Mouse (Mus musculus): ENCODE results near the gene Ppp1r3a. TPM values are rescaled to one million over a fixed set of nuclear protein-coding genes. Genes with fewer than 3 reads are reported as not detected.
"Not testable (repeated sequence)": the region's sequence is repeated elsewhere in the genome, so short reads cannot be mapped to it uniquely, and the experiment has no call there.

The Ppp1r3a gene
- polyA plus RNA-seq, 1 experiment: 0.02 TPM

DNA sequence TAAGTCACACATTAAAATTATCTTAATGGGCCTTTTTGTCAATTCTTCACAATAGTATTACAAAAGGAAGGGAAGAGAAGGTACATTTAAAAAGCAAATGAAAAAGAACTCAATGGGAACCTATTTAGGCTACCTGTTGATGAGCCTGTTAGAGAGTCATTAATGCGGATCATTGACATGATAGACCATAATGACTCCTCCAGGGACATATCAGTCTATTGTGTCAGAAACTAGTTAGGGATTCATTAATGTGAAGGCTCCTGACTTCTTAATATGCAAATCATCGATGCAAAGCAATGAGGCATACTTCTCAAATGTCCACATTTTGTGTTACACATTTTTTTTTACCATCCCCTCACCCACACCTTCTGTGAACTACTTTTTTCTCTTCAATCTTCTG, 19.1 kb downstream of the Ppp1r3a start:
- TF ChIP-seq CTCF (IDR thresholded peaks at IDR 0.05; ENCODE audit: borderline replicate concordance, insufficient read depth, low read depth, low read length) (no peak), POLR2A (IDR thresholded peaks at IDR 0.05; ENCODE audit: borderline replicate concordance, insufficient read depth, low read length) (no peak)
- no peak overlapping the region for H3K27ac ChIP-seq (ENCODE audit: insufficient read depth, low read length)
- no peak for DNase-seq
- H3K4me3 ChIP-seq (replicated peaks; ENCODE audit: insufficient read depth, low read depth, low read length): no peak overlapping the region
- H3K4me1 ChIP-seq (ENCODE audit: control insufficient read depth, insufficient read depth, low read length): no peaks in the 10 kb centered on the region
- whole genome bisulfite sequencing: 83% methylated on average over 2 of the region's 2 CpGs
- H3K27me3 ChIP-seq (ENCODE audit: control insufficient read depth, insufficient read depth, low read length): no peaks in the 10 kb centered on the region

DNA sequence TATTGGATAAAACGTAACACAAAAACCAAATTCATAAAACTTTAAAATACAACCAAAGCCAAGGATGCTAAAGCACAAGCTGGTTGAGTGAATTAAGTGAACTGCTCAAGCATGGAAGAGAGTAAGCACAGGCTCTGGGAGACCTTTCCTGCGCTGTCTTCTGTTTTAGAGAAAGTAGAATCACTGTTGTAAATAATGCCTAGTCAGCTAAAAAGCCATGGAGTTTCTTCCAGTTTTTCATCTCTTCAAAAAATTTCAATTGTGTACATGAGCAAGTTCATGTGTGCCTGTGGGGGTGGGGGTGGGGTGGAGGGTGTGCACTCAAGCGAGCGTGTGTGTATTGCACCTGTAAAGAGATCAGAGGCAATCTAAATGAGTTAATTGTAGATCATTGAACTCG, 24.1 kb downstream of the Ppp1r3a start:
- H3K4me3 ChIP-seq (replicated peaks; ENCODE audit: insufficient read depth, low read depth, low read length): no peak overlapping the region
- H3K27me3 ChIP-seq (ENCODE audit: control insufficient read depth, insufficient read depth, low read length): no peaks in the 10 kb centered on the region
- no peaks in the 10 kb centered on the region for H3K4me1 ChIP-seq (ENCODE audit: control insufficient read depth, insufficient read depth, low read length)
- no peak overlapping the region for H3K27ac ChIP-seq (ENCODE audit: insufficient read depth, low read length)
- no peak for DNase-seq
- TF ChIP-seq POLR2A (IDR thresholded peaks at IDR 0.05; ENCODE audit: borderline replicate concordance, insufficient read depth, low read length): no peak
- 79% methylated on average over 5 of the region's 5 CpGs for WGBS

DNA sequence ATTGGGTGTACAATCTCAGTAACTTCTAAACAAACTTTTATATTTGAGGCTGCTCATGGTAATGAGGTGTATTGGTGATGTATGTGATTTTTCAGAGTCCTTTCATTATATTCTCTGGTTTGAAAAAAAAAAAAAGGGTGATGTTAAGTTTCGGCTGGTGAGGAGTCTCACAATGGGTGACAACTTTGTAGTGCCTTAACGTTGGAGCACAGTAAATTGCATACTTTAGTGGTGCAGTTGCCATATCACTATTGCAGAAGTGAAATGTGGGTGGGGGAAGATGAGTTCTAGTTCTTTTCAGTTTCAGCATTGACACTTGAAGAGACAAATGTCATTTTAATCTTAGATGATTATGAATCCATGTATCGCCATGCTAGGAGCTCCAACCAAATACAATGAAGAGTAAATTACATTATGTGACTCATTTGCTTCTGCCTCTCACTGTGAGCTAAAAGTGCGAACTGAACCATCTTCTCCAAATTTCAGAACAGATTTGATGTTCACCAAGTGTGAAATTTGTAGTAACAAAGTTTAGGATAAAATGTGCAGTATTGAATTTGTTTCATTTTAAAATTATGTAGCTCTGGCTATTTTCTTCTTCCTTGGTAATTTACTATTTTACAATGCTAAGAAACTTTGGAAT, 34.2 kb downstream of the Ppp1r3a start:
- Histone ChIP-seq H3K27ac (ENCODE audit: insufficient read depth, low read length) (no peak overlapping the region), H3K27me3 (ENCODE audit: control insufficient read depth, insufficient read depth, low read length) (no peaks in the 10 kb centered on the region), H3K4me3 (replicated peaks; ENCODE audit: insufficient read depth, low read depth, low read length) (no peak overlapping the region), H3K4me1 (ENCODE audit: control insufficient read depth, insufficient read depth, low read length) (no peaks in the 10 kb centered on the region)
- TF ChIP-seq CTCF (IDR thresholded peaks at IDR 0.05; ENCODE audit: borderline replicate concordance, insufficient read depth, low read depth, low read length): no peak
- no peak for TF ChIP-seq POLR2A (IDR thresholded peaks at IDR 0.05; ENCODE audit: borderline replicate concordance, insufficient read depth, low read length)
- 43% methylated on average over 4 of the region's 4 CpGs for WGBS
- no peak for DNase-seq

DNA sequence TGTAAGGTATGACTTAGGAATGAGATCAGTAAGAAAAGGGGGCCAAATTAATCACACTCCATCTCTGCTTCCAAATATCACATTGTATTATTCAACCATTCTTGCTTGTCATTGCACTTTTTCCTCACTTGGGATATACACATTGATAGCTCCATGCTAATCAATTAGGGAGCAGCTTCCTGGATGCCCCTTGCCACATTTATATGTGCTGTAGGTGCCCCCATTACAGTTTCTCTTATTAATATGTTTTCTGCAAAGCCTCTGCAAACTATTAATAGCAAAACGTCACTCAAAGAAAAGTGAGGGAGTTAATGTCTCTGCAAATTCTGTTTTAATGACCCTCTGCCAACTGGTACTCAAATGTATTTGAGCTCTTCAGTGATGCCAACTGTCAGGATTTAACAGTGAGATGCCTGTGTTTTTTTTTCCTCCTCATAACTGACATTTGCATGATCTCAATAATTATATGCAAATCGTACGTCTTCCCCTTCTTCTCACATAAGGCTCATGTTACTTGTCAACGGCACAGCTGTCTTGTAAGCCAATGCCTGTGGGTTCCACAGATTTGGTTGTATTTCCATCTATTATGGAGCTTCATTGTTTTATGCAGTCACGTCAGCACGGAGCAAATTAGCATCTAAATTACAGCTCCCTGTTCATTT, 34.8 kb downstream of the Ppp1r3a start:
- Histone ChIP-seq H3K4me1 (ENCODE audit: control insufficient read depth, insufficient read depth, low read length) (no peaks in the 10 kb centered on the region), H3K27ac (ENCODE audit: insufficient read depth, low read length) (no peak overlapping the region), H3K4me3 (replicated peaks; ENCODE audit: insufficient read depth, low read depth, low read length) (no peak overlapping the region), H3K27me3 (ENCODE audit: control insufficient read depth, insufficient read depth, low read length) (no peaks in the 10 kb centered on the region)
- 5% methylated on average over 6 of the region's 6 CpGs for WGBS
- no peak for DNase-seq
- TF ChIP-seq POLR2A (IDR thresholded peaks at IDR 0.05; ENCODE audit: borderline replicate concordance, insufficient read depth, low read length) (no peak), CTCF (IDR thresholded peaks at IDR 0.05; ENCODE audit: borderline replicate concordance, insufficient read depth, low read depth, low read length) (no peak)

DNA sequence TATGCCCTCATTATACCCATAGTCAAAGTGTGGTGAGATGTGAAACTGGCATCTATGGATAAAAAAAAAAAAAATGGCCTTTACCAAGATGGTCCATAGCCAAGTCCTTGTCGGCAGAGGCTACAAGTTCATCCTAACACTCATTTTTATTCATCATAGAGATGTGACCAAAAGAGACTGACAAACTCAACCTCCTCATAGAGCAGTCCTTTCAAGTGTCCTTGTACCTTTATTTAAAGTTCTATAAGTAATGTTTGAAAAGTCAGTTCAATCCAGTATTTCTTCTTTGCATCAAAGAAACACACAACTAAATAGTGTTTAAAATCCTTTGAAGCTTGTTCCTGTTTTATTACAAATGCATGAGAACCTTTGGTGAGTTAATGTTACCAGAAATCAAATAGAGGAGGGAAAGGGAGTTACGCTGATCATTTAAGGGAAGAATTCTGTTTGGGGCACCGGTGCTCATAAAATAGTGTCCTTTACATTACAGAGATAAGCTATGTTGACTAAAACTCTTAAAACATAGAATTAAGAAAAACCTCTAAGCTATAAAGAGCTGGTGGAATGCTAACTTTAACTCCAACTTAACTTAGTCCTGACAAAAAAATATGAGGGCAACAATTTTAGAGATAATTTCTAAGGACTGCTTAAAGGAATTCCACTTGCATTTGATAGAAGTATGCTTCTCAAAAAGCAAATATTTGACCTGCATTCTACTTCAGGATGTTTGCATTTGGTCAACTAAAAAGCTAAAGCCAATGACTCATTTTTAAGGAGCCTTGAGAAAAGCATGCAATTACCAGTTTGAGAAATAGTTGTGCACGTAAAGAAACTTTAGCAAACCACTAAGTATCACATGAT, 39.7 kb downstream of the Ppp1r3a start:
- DNase-seq: no peak
- WGBS: 84% methylated on average over 4 of the region's 4 CpGs
- Histone ChIP-seq H3K27me3 (ENCODE audit: control insufficient read depth, insufficient read depth, low read length) (no peaks in the 10 kb centered on the region), H3K4me1 (ENCODE audit: control insufficient read depth, insufficient read depth, low read length) (no peaks in the 10 kb centered on the region), H3K4me3 (replicated peaks; ENCODE audit: insufficient read depth, low read depth, low read length) (no peak overlapping the region), H3K27ac (ENCODE audit: insufficient read depth, low read length) (no peak overlapping the region)
- TF ChIP-seq CTCF (IDR thresholded peaks at IDR 0.05; ENCODE audit: borderline replicate concordance, insufficient read depth, low read depth, low read length) (no peak), POLR2A (IDR thresholded peaks at IDR 0.05; ENCODE audit: borderline replicate concordance, insufficient read depth, low read length) (no peak)

DNA sequence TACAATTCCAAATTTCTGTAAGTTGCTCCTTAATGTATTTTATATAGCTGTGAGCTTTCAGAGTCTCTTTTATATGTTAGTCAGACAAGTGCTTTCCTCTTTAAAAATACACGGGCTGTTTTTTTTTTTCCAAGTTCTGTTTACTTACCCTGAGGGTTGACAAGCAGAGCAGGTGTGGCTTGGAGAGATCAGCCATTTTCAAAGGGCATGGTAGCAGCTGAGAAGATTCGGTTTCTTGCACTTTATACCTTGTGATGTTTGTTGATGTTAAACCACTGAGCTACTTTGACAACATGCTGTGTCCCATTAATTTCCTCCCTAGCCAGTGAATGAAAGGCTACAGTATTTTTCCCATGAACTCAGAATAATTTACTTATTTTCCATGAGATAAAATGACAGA, 42.9 kb downstream of the Ppp1r3a start:
- 62% methylated on average over 2 of the region's 2 CpGs for WGBS
- H3K27me3 ChIP-seq (ENCODE audit: control insufficient read depth, insufficient read depth, low read length): no peaks in the 10 kb centered on the region
- no peaks in the 10 kb centered on the region for H3K4me1 ChIP-seq (ENCODE audit: control insufficient read depth, insufficient read depth, low read length)
- H3K4me3 ChIP-seq (replicated peaks; ENCODE audit: insufficient read depth, low read depth, low read length): no peak overlapping the region
- no peak overlapping the region for H3K27ac ChIP-seq (ENCODE audit: insufficient read depth, low read length)
- TF ChIP-seq CTCF (IDR thresholded peaks at IDR 0.05; ENCODE audit: borderline replicate concordance, insufficient read depth, low read depth, low read length) (no peak), POLR2A (IDR thresholded peaks at IDR 0.05; ENCODE audit: borderline replicate concordance, insufficient read depth, low read length) (no peak)
- DNase-seq: no peak

DNA sequence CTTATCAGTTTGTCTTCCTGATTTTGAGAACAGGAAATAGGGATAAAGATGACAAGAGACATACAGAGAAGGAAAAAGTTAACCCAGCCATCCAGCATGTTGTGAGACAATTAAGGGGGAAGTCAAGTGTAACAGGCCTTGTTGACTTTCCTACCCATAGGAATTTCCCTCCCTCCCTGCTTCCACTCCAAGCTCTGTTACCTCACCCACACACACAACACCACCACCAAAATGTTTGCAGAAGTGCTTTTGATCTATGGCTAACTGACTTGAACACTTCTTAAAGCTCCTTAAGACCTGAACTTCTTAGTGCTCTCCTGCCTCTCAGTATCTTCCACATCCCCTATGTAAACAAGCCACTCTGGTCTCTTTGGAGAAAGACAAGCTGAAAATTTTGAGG, 55.0 kb downstream of the Ppp1r3a start:
- Histone ChIP-seq H3K4me3 (replicated peaks; ENCODE audit: insufficient read depth, low read depth, low read length) (no peak overlapping the region), H3K27me3 (ENCODE audit: control insufficient read depth, insufficient read depth, low read length) (no peaks in the 10 kb centered on the region), H3K4me1 (ENCODE audit: control insufficient read depth, insufficient read depth, low read length) (no peaks in the 10 kb centered on the region), H3K27ac (ENCODE audit: insufficient read depth, low read length) (no peak overlapping the region)
- TF ChIP-seq POLR2A (IDR thresholded peaks at IDR 0.05; ENCODE audit: borderline replicate concordance, insufficient read depth, low read length) (no peak), CTCF (IDR thresholded peaks at IDR 0.05; ENCODE audit: borderline replicate concordance, insufficient read depth, low read depth, low read length) (no peak)
- no peak for DNase-seq

DNA sequence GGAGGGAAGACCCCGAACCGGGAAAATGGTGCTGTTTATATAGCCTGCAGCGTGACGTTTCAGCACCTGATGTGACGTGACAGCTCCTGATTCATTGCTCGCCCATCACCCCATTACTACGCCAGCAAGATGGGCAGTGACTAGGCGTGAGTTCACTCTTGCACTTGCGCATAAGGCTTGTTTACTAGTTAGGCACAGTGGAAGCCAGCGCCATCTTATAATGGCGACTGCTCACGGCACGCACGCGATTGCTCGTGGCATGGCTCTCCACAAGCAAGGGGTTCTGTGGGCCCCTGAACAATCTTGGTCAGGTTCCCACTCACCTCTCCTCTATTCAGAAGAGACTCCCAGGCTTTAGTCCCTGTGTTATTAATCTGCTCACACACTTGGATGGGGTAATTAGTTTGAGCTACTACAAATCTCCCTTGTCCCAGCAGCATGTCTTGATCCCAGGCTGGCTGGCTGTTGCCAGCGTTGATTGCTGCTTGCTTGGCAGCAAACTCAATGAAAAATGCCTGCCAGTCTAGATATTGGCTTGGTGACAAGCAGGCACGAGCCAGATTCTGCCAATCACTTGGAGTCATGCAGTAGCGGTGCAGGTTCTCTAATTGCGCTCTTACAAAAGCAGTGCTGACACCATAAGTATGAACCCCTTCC, 75.7 kb downstream of the Ppp1r3a start:
- not testable (repeated sequence) for H3K4me3 ChIP-seq (replicated peaks; ENCODE audit: insufficient read depth, low read depth, low read length); H3K27ac ChIP-seq (ENCODE audit: insufficient read depth, low read length); H3K4me1 ChIP-seq (ENCODE audit: control insufficient read depth, insufficient read depth, low read length); DNase-seq; H3K27me3 ChIP-seq (ENCODE audit: control insufficient read depth, insufficient read depth, low read length)
- WGBS: 25% methylated on average over 20 of the region's 20 CpGs

DNA sequence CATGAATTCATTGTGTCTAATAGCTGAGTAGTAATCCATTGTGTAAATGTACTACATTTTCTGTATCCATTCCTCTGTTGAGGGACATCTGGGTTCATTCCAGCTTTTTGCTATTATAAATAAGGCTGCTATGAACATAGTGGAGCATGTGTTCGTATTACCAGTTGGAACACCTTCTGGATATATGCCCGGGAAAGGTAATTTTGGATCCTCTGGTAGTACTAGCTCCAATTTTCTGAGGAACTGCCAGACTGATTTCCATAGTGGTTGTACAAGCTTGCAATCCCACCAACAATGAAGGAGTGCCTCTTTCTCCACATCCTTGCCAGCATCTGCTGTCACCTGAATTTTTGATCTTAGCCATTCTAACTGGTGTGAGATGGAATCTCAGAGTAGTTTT, 86.1 kb downstream of the Ppp1r3a start:
- not testable (repeated sequence) for H3K4me1 ChIP-seq (ENCODE audit: control insufficient read depth, insufficient read depth, low read length); DNase-seq; H3K4me3 ChIP-seq (replicated peaks; ENCODE audit: insufficient read depth, low read depth, low read length); H3K27me3 ChIP-seq (ENCODE audit: control insufficient read depth, insufficient read depth, low read length); H3K27ac ChIP-seq (ENCODE audit: insufficient read depth, low read length)
- WGBS: 46% methylated on average over 2 of the region's 2 CpGs

DNA sequence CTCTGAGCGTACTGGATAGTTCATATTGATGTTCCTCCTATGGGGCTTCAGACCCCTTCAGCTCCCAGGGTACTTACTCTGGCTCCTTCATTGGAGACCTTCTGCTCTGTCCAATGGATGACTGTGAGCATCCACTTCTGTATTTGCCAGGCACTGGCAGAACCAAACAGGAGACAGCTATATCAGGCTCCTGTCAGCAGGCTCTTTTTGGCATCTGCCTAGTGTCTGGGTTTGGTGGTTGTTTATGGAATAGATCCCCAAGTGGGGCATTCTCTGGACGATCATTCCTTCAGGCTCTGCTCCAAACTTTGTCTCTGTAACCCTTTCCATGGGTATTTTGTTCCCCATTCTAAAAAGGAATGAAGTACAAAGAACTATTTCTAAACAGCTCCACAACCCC, 87.4 kb downstream of the Ppp1r3a start:
- not testable (repeated sequence) for H3K27ac ChIP-seq (ENCODE audit: insufficient read depth, low read length); H3K4me3 ChIP-seq (replicated peaks; ENCODE audit: insufficient read depth, low read depth, low read length); DNase-seq; H3K27me3 ChIP-seq (ENCODE audit: control insufficient read depth, insufficient read depth, low read length); H3K4me1 ChIP-seq (ENCODE audit: control insufficient read depth, insufficient read depth, low read length)
- WGBS: 54% methylated on average over 2 of the region's 2 CpGs
